Comparison of ENCODE assay signal across 8 mouse cellular contexts in the genomic region with DNA sequence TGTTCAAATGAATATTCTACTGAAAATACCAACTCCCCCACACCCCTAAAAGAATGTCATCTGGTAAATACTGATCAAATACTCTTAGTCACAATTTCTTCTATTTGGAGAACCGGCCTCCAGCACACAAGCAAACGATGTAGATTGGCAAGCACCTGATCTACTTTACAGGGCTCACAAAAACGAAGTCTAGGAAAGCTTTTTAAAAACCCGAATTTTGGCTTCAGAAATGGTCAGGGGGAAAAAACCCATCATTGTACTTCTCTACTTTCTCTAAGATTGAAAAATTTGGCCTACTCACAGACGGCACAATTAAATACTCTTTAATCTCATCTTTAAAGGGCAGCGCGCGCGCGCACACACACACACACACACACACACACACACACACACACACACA. TPM values are rescaled to one million over a fixed set of nuclear protein-coding genes. Genes with fewer than 3 reads are reported as not detected.
DNase-seq lines count a peak whose midpoint lies in the region; ATAC-seq lines count a peak whose summit lies in the region.

No protein-coding gene starts in this region.

- peaks cover 2% of the 10 kb centered on the region for H3K4me1 ChIP-seq in heart, embryonic 15.5 days (replicated peaks)
- H3K4me1 ChIP-seq in hindbrain, embryonic 12.5 days, result no peaks in the 10 kb centered on the region; the same call in 1 of the 2 replicates
- H3K4me1 ChIP-seq in midbrain, embryonic 11.5 days (ENCODE audit: control insufficient read depth, insufficient read depth, low read length), result no peaks in the 10 kb centered on the region

- no peak for DNase-seq in heart, adult 8-10 months (ENCODE audit: low spot score)
- peak; percentile 8 for DNase-seq in MEL-GATA-1-ER (ENCODE audit: extremely low read depth, low read depth)
- DNase-seq in midbrain, embryonic 11.5 days (ENCODE audit: low spot score, missing footprints), result peak; percentile 87
- DNase-seq in layer of hippocampus, postnatal 10 days (ENCODE audit: low spot score in 2 of 2), result no peak
- DNase-seq in cerebellum, adult 11-12 months, result no peak

- H3K9me3 ChIP-seq in heart, embryonic 15.5 days (replicated peaks), result peaks cover 3% of the 10 kb centered on the region; the same call in 1 of the 2 replicates
- H3K9me3 ChIP-seq in hindbrain, embryonic 12.5 days (replicated peaks), result peaks cover 11% of the 10 kb centered on the region
- H3K9me3 ChIP-seq in midbrain, embryonic 11.5 days (ENCODE audit: control insufficient read depth, low read length), result peaks cover 7% of the 10 kb centered on the region

- 6% methylated on average over 10 of the region's 10 CpGs for WGBS in heart, embryonic 15.5 days
- WGBS in hindbrain, embryonic 12.5 days, result 14% methylated on average over 8 of the region's 10 CpGs
- WGBS in midbrain, embryonic 11.5 days, result 11% methylated on average over 10 of the region's 10 CpGs

- H3K36me3 ChIP-seq in heart, embryonic 15.5 days, result peaks cover 2% of the 10 kb centered on the region
- peaks cover 7% of the 10 kb centered on the region; the same call in 1 of the 2 replicates for H3K36me3 ChIP-seq in hindbrain, embryonic 12.5 days
- H3K36me3 ChIP-seq in midbrain, embryonic 11.5 days (ENCODE audit: control insufficient read depth, insufficient read depth, low read length), result no peaks in the 10 kb centered on the region

- H3K9ac ChIP-seq in heart, embryonic 15.5 days, result peak overlapping the region; percentile 83
- peak overlapping the region; percentile 87 for H3K9ac ChIP-seq in hindbrain, embryonic 12.5 days
- H3K9ac ChIP-seq in midbrain, embryonic 11.5 days (ENCODE audit: low read length), result peak overlapping the region; percentile 93

- H3K27ac ChIP-seq in heart, embryonic 15.5 days, result no peak overlapping the region
- peak overlapping the region; percentile 92 for H3K27ac ChIP-seq in hindbrain, embryonic 12.5 days
- no peak overlapping the region for H3K27ac ChIP-seq in midbrain, embryonic 11.5 days (ENCODE audit: low read depth, low read length)

- peak overlapping the region; percentile 97 for H3K4me3 ChIP-seq in heart, embryonic 15.5 days
- peak overlapping the region; percentile 92 for H3K4me3 ChIP-seq in hindbrain, embryonic 12.5 days
- peak overlapping the region; percentile 87 for H3K4me3 ChIP-seq in midbrain, embryonic 11.5 days (ENCODE audit: low read depth, low read length)

- H3K4me2 ChIP-seq in heart, embryonic 15.5 days, result peak overlapping the region; percentile 63
- H3K4me2 ChIP-seq in hindbrain, embryonic 12.5 days (replicated peaks), result peak overlapping the region; percentile 57
- peak overlapping the region; percentile 46 for H3K4me2 ChIP-seq in midbrain, embryonic 11.5 days

- H3K27me3 ChIP-seq in heart, embryonic 15.5 days, result no peaks in the 10 kb centered on the region
- H3K27me3 ChIP-seq in hindbrain, embryonic 12.5 days, result no peaks in the 10 kb centered on the region
- H3K27me3 ChIP-seq in midbrain, embryonic 11.5 days (ENCODE audit: control insufficient read depth, insufficient read depth, low read length), result no peaks in the 10 kb centered on the region

- no peak for ATAC-seq in heart, embryonic 15.5 days (replicated peaks; ENCODE audit: insufficient number of reproducible peaks, insufficient read depth, low FRiP score, low read depth)
- no peak for ATAC-seq in hindbrain, embryonic 12.5 days (ENCODE audit: low FRiP score)
- no peak for ATAC-seq in midbrain, embryonic 11.5 days (ENCODE audit: low FRiP score)
- ATAC-seq in CD4-positive, CD25-positive, alpha-beta regulatory T cell, adult 4 months, result no peak

RNA-seq across cellular contexts. Expression of a gene that starts 0.8 kb away (rescaled TPM):
- 6.0 and 6.2 TPM in 2 replicates for polyA plus RNA-seq in heart, embryonic 15.5 days (2015; fragmentation: Nextera tagmentation; extraction: Ambion mirVana)
- total RNA-seq in heart, adult 8-10 months (2022), result 1 to 10 TPM; 2.0 to 5.4 (median 4.4) TPM
- 22.6 and 25.4 TPM in 2 replicates for polyA plus RNA-seq in hindbrain, embryonic 12.5 days (2016; fragmentation: Nextera tagmentation; extraction: Ambion mirVana)
- 22.8 and 25.4 TPM in 2 replicates for polyA plus RNA-seq in midbrain, embryonic 11.5 days (2014; fragmentation: Nextera tagmentation; extraction: Ambion mirVana)
- total RNA-seq in layer of hippocampus, postnatal 10 days (2021), result 10 to 100 TPM; 17.9 to 22.3 TPM
- polyA plus RNA-seq in CD4-positive, CD25-positive, alpha-beta regulatory T cell, adult 4 months (2017; shearing (Covaris generic)), result 1 to 10 TPM; 7.8 to 9.7 TPM

RNA-seq across cellular contexts. Expression of a gene that starts 35.5 kb away (rescaled TPM):
- polyA plus RNA-seq in heart, embryonic 15.5 days (2015; fragmentation: Nextera tagmentation; extraction: Ambion mirVana), result not detected in 2 replicates
- not detected for total RNA-seq in heart, adult 8-10 months (2022)
- not detected in 2 replicates for polyA plus RNA-seq in hindbrain, embryonic 12.5 days (2016; fragmentation: Nextera tagmentation; extraction: Ambion mirVana)
- polyA plus RNA-seq in midbrain, embryonic 11.5 days (2014; fragmentation: Nextera tagmentation; extraction: Ambion mirVana), result not detected in 2 replicates
- total RNA-seq in layer of hippocampus, postnatal 10 days (2021), result not detected
- not detected for polyA plus RNA-seq in CD4-positive, CD25-positive, alpha-beta regulatory T cell, adult 4 months (2017; shearing (Covaris generic))

RNA-seq across cellular contexts. Expression of a gene that starts 39.4 kb away (rescaled TPM):
- polyA plus RNA-seq in heart, embryonic 15.5 days (2015; fragmentation: Nextera tagmentation; extraction: Ambion mirVana), result 6.7 and 8.9 TPM in 2 replicates
- total RNA-seq in heart, adult 8-10 months (2022), result 1 to 10 TPM; 7.0 to 7.4 (median 7.1) TPM
- 17.9 and 20.3 TPM in 2 replicates for polyA plus RNA-seq in hindbrain, embryonic 12.5 days (2016; fragmentation: Nextera tagmentation; extraction: Ambion mirVana)
- 19.2 and 19.3 TPM in 2 replicates for polyA plus RNA-seq in midbrain, embryonic 11.5 days (2014; fragmentation: Nextera tagmentation; extraction: Ambion mirVana)
- total RNA-seq in layer of hippocampus, postnatal 10 days (2021), result 10 to 100 TPM; 15.9 to 16.5 TPM
- polyA plus RNA-seq in CD4-positive, CD25-positive, alpha-beta regulatory T cell, adult 4 months (2017; shearing (Covaris generic)), result 10 to 100 TPM; 14.7 to 17.3 TPM

RNA-seq across cellular contexts. Expression of a gene that starts 56.7 kb away (rescaled TPM):
- polyA plus RNA-seq in heart, embryonic 15.5 days (2015; fragmentation: Nextera tagmentation; extraction: Ambion mirVana), result 4.5 and 4.7 TPM in 2 replicates
- total RNA-seq in heart, adult 8-10 months (2022), result 1 to 10 TPM; 4.2 to 7.0 (median 4.8) TPM
- 15.6 and 18.2 TPM in 2 replicates for polyA plus RNA-seq in hindbrain, embryonic 12.5 days (2016; fragmentation: Nextera tagmentation; extraction: Ambion mirVana)
- polyA plus RNA-seq in midbrain, embryonic 11.5 days (2014; fragmentation: Nextera tagmentation; extraction: Ambion mirVana), result 10.7 and 14.1 TPM in 2 replicates
- 10 to 100 TPM; 20.6 to 21.5 TPM for total RNA-seq in layer of hippocampus, postnatal 10 days (2021)
- polyA plus RNA-seq in CD4-positive, CD25-positive, alpha-beta regulatory T cell, adult 4 months (2017; shearing (Covaris generic)), result 1 to 10 TPM; 6.5 to 7.0 TPM

Comparison
In these comparisons a context has a peak if more than half of its experiments do, and no peak if none do; other contexts are left out.
1. DNase-seq: peak in MEL-GATA-1-ER (single experiment) and midbrain, embryonic 11.5 days (single experiment); none in heart, adult 8-10 months (single experiment), layer of hippocampus, postnatal 10 days (0 of 2) and cerebellum, adult 11-12 months (single experiment).
2. Peak in every context shown above with its lines, with median percentiles within 50 percentile points of each other: H3K4me2 ChIP-seq, H3K4me3 ChIP-seq and H3K9ac ChIP-seq.